Mouse (Mus musculus) spleen, adult 2 months (tissue): ENCODE measurements around the gene Zfp398. TPM values are rescaled to one million over a fixed set of nuclear protein-coding genes. Genes with fewer than 3 reads are reported as not detected.

Experiments used
- DNase-seq, 2 experiments: peaks; one replicate each; pipeline versions ENCODE4 v3.0.0 to v3.0.0-alpha.2; 2012 to 2021; ENCODE audit warnings: low spot score in 2 of 2, low read depth in 1 of 2
- H3K27ac ChIP-seq: fragments of 200-500 bp; 2 replicates; pipeline ENCODE4 v1.5.1; 2012; ENCODE audit warnings: low read length, inconsistent platforms; ENCODE audit not compliant: insufficient read depth
- H3K27me3 ChIP-seq: fragments of 200-500 bp; 2 replicates; pipeline ENCODE4 v1.6.1; 2012; ENCODE audit warnings: mild to moderate bottlenecking, moderate library complexity, low read length, inconsistent platforms; ENCODE audit not compliant: control insufficient read depth, insufficient read depth
- H3K36me3 ChIP-seq: fragments of 200-500 bp; 2 replicates; pipeline ENCODE4 v1.6.1; 2012; ENCODE audit warnings: mild to moderate bottlenecking, low read length, inconsistent platforms; ENCODE audit not compliant: control insufficient read depth, insufficient read depth
- H3K4me1 ChIP-seq: fragments of 200-500 bp; 2 replicates; pipeline ENCODE4 v1.6.1; 2011; ENCODE audit warnings: inconsistent platforms; ENCODE audit not compliant: control insufficient read depth, insufficient read depth, insufficient read length
- H3K4me3 ChIP-seq: fragments of 200-500 bp; 2 replicates; pipeline ENCODE4 v1.5.1; 2011; ENCODE audit warnings: mild to moderate bottlenecking, inconsistent platforms; ENCODE audit not compliant: insufficient read depth, insufficient read length; ENCODE audit errors: extremely low read depth
- CTCF ChIP-seq: fragments of 200-500 bp; IDR thresholded peaks from 2 replicates; pipeline ENCODE4 v1.5.1; 2011; ENCODE audit warnings: mild to moderate bottlenecking, inconsistent platforms; ENCODE audit not compliant: insufficient read depth, insufficient read length, insufficient replicate concordance; ENCODE audit errors: extremely low read depth
- POLR2A ChIP-seq: fragments of 200-500 bp; IDR thresholded peaks from 2 replicates; pipeline ENCODE4 v1.6.1; 2011; ENCODE audit warnings: low read depth, low read length, inconsistent platforms
- WGBS: fragments of 180-500 bp; shearing (Covaris S2); methylation state at CpG from one replicate; pipeline ENCODE4 v1.1.7; 2018; 5-methylcytosine and 5-hydroxymethylcytosine counted together
- polyA plus RNA-seq: library from polyadenylated mRNA; depleted of rRNA; stranded (reverse); fragments of >200 nt; gene quantifications from 2 replicates; pipeline ENCODE4 v1.2.3, GENCODE M21; 2012; rRNA removed

Zfp398 gene
- polyA plus RNA-seq = 13.0 and 13.6 TPM in 2 replicates

DNA sequence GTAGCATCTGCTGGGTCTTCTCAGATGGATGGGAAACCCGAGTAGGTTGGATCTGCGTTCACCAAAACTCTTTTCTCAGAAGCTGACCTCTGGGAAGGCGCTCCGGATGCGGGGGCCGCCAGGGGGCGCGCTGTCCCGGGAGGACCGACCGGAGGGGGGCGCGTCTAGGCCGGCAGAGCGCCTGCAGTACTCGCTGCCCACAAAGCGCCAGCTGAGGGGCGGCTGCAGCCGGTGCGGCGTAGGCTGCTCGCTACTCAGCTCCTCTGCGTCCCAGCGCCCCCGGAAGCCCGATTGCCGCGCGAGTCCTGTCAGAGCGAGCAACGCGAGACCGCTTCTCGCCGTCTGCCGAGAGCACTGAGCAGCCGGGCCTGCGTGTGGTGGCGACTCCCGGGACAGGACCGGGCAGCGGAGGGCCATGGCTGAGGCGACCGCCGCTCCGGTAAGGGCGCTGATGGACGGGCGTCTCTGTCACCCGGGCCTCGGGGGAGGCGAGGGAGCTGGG is at the start of gene Zfp398:
Gene Zfp398, plus strand, starts transcription at position 180 of the 502 bp plus-strand sequence.
- TF ChIP-seq POLR2A (peak; percentile 27), CTCF (peak; percentile 93)
- no peaks in the 10 kb centered on the region for H3K36me3 ChIP-seq
- WGBS = under 1% methylated on average over 52 of the region's 52 CpGs
- H3K27me3 ChIP-seq = no peaks in the 10 kb centered on the region
- peak within 1 kb of the TSS; percentile 94 for H3K27ac ChIP-seq
- DNase-seq = peak; percentile 83 to 93
- H3K4me3 ChIP-seq = peak within 1 kb of the TSS; percentile 98
- no peaks in the 10 kb centered on the region; the same call in 1 of the 2 replicates for H3K4me1 ChIP-seq

DNA sequence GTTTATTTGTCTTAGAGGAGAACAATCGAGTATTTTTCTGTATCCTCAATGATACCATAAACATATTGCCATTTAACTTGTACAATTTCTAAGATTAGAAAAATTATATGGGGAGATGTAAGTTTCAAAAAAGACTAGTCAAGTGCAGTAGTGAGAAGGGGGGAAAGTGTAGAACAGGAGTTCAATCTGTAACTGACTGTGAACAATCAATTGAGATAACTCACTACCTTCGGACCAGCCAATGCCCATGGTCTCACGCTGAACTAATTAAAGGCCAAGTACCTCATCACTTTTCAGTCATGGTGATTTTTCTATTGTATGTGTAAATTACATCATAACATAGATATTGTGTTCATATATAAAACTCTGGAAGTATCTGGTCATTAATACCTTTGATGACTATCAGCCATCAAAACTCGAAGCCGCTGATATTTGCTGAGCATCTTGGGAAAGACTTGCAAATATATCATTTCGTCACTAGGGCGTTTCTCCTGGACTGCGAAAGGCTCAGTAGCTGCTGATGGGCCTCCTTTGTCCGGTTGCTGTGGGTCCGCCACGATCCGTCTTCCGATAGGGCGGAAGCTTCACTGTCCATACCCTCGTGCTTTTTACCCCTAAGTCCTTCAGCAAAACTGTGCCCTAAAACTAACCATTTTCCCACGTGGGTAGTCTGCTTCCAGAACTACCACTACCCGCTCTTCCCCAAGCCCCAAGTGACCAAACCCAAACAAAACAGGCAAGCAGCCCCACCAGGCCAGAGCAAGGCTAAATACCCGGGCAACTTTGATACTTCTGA is 47.3 kb upstream of the Zfp398 start:
- no peaks in the 10 kb centered on the region for H3K27me3 ChIP-seq
- no peak for TF ChIP-seq CTCF
- TF ChIP-seq POLR2A = peak; percentile 91
- no peaks in the 10 kb centered on the region for H3K36me3 ChIP-seq
- DNase-seq = peak; percentile 69 to 80
- WGBS = 2% methylated on average over 18 of the region's 18 CpGs
- peak overlapping the region; percentile 64 for H3K4me3 ChIP-seq
- H3K27ac ChIP-seq = peak overlapping the region; percentile 87
- peaks cover 4% of the 10 kb centered on the region; the same call in 1 of the 2 replicates for H3K4me1 ChIP-seq

GRCm38 (mm10) chr6:47788821-47789220 is 46.6 kb upstream of the Zfp398 start:
- 27% methylated on average over 3 of the region's 3 CpGs for WGBS
- Histone ChIP-seq H3K4me1 (peaks cover 4% of the 10 kb centered on the region; the same call in 1 of the 2 replicates), H3K4me3 (peak overlapping the region; percentile 64; the same call in 1 of the 2 replicates), H3K36me3 (no peaks in the 10 kb centered on the region), H3K27me3 (no peaks in the 10 kb centered on the region), H3K27ac (peak overlapping the region; percentile 87)
- TF ChIP-seq CTCF = no peak
- TF ChIP-seq POLR2A = no peak
- DNase-seq = no peak

DNA sequence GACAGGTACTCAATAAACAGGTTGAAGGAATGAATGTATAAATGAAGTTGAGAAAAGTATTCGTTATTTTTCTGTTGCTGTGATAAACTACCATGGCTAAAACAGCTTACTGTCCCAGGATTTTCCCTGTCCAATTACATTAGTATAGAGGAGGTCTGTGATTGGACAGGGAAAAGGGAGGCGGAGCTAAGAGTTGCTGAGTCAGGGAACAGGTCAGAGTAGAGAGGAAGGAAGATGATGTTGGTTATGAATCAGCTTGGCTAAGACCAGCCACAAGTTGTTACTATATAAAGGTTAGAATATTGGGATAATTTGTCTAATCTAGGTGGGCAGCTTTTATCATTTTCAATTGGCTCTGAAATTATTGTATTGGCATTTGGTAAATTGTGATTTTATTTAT is 44.7 kb upstream of the Zfp398 start:
- peaks cover 2% of the 10 kb centered on the region; the same call in 1 of the 2 replicates for H3K36me3 ChIP-seq
- TF ChIP-seq POLR2A (no peak), CTCF (no peak)
- DNase-seq = no peak
- H3K27me3 ChIP-seq = no peaks in the 10 kb centered on the region
- H3K4me1 ChIP-seq = peaks cover 4% of the 10 kb centered on the region; the same call in 1 of the 2 replicates
- WGBS = 59% methylated on average over 2 of the region's 2 CpGs
- no peak overlapping the region for H3K4me3 ChIP-seq
- no peak overlapping the region for H3K27ac ChIP-seq

GRCm38 (mm10) chr6:47792533-47792932 is 42.9 kb upstream of the Zfp398 start:
- 95% methylated on average over 2 of the region's 2 CpGs for WGBS
- no peak for DNase-seq

DNA sequence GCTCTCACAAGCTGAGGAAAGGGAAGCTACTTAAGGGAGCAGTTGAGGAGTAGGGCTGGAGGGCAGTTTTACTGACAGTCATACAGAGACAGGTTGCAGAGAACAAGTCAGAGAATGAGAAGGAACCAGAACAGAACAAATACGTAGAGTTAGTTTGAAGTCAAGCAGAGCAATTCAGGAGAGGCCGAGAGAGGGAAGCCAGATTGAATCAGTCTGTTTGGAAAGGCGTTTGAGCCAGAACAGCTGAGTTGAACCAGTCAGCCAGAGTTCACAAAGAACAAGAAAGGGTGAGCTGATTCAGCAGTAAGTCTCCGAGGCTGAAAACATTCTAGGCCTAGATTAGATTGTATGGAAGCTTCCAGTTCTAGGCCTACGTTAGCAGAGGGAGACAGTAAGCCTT is 42.2 kb upstream of the Zfp398 start:
- H3K4me3 ChIP-seq = no peak overlapping the region
- TF ChIP-seq POLR2A (no peak), CTCF (no peak)
- WGBS = 83% methylated on average over 5 of the region's 5 CpGs
- H3K27me3 ChIP-seq = no peaks in the 10 kb centered on the region
- no peak overlapping the region for H3K27ac ChIP-seq
- H3K4me1 ChIP-seq = peaks cover 4% of the 10 kb centered on the region; the same call in 1 of the 2 replicates
- DNase-seq = no peak
- H3K36me3 ChIP-seq = peaks cover 15% of the 10 kb centered on the region

More at GRCm38 (mm10) chr6:47792533-47792932, 42.9 kb upstream of the Zfp398 start:
- H3K4me3 ChIP-seq = no peak overlapping the region
- no peak overlapping the region for H3K27ac ChIP-seq
- no peaks in the 10 kb centered on the region for H3K27me3 ChIP-seq
- TF ChIP-seq CTCF (no peak), POLR2A (no peak)
- peaks cover 4% of the 10 kb centered on the region; the same call in 1 of the 2 replicates for H3K4me1 ChIP-seq
- peaks cover 11% of the 10 kb centered on the region for H3K36me3 ChIP-seq
